Mouse (Mus musculus): Measurements from ENCODE around the gene Cilp2. TPM values are rescaled to one million over a fixed set of nuclear protein-coding genes. Genes with fewer than 3 reads are reported as not detected.

Gene Cilp2
- 0.48 and 0.56 TPM in 2 replicates for polyA plus RNA-seq (2014; fragmentation: Nextera tagmentation; extraction: Ambion mirVana)

DNA sequence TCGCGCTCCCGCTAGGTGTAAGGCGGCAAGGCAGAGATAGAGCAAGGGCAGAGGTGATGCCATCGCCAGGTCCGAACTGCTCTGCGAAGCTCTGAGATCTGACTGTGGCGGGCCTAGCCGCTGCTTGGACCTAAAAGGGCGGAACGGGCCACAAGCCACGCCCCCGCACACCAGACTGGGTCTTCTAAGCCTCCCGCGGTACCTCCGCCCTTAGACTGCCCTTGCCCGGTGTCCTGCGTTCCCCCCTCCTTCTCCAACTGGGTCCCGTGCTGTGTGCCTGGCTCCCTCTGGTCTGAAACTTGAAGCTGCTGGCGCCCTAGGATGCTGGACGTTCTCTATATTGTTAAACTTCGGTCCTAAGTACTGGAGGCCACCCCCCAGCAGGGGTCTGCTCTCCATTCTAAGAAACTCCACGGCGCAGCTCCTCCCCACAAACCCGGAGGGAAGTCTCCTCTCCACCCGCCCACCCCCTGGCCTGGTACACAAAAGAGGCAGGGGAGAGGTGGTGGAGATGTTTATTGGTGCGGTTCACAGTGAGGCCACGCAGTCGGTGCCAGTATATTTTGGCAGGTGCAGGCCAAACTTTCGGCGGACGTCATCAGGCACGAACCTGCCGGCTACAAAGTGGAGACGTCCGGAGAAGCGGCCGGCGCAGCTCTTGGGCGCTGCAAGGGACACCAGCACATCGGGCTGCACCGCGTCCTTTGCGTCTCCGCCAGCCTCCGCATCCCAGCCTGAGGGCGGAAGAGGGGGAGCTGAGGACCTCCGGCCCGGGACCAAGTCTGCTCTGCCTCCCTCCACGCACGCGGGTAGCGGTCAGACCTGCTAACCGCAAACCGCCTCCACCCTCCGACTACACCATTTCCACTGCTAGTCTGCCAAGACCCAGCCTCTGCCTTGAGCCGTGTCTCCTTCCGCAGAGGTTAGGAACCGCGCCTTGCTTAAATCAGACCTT lies at the start of gene Cilp2:
Gene Cilp2 (minus strand): TSS at position 399 of the 955 bp plus-strand sequence.
- DNase-seq (ENCODE audit: low spot score), result peak; percentile 43
- Histone ChIP-seq H3K9me3 (ENCODE audit: control insufficient read depth, low read length) (no peaks in the 10 kb centered on the region), H3K27ac (ENCODE audit: low read depth, low read length) (no peak within 1 kb of the TSS), H3K9ac (ENCODE audit: low read depth, low read length) (no peak within 1 kb of the TSS), H3K4me2 (peak within 1 kb of the TSS; percentile 41), H3K36me3 (ENCODE audit: control insufficient read depth, insufficient read depth, low read length) (no peaks in the 10 kb centered on the region), H3K4me1 (replicated peaks; ENCODE audit: control insufficient read depth, insufficient read depth, low read length) (peaks cover 11% of the 10 kb centered on the region), H3K4me3 (ENCODE audit: low read depth, low read length) (peak within 1 kb of the TSS; percentile 27), H3K27me3 (replicated peaks; ENCODE audit: control insufficient read depth, insufficient read depth, low read length) (peaks cover 86% of the 10 kb centered on the region)
- WGBS, result 2% methylated on average over 60 of the region's 60 CpGs
- no peak for ATAC-seq (replicated peaks; ENCODE audit: low FRiP score)

DNA sequence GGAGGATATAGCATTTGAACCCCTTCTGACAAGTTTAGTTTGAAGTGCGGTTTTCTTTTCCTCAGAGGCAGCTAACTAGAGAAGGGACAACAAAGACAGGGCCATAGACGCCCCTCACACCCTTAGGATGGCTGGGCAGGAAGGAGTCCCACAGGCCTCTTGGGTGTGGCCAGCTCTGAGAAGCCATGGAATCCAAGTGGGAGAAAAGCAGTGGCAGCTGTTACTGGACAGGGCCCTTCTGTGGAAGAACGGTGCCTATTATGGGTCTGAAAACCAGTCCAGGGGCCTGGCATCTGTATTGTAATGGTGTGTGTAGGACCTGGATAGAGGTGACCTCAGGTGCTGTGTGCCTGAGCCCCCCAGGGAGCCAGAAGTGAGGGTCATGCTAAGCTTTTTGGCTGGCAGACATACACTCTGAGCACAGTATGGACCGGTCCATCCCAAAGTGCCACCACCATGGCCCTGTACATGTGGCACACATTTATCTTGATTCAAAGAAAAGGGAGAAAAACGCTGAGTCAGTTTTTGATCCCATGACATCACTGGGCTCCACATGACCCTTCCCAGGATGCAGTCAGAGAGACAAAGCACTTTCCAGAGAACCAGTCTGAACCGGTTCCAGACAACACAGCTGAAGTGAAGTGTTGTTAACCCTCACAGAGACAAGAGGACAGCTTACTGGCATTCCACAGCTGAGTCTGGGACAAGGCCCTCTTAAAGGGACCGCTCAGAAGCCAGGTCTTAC lies 48.7 kb upstream of the Cilp2 start:
- no peaks in the 10 kb centered on the region for H3K27me3 ChIP-seq (replicated peaks; ENCODE audit: control insufficient read depth, insufficient read depth, low read length)
- peak; percentile 45; the same call in 1 of the 2 replicates for ATAC-seq (replicated peaks; ENCODE audit: low FRiP score)
- WGBS, result 76% methylated on average over 7 of the region's 7 CpGs
- peaks cover 14% of the 10 kb centered on the region for H3K36me3 ChIP-seq (ENCODE audit: control insufficient read depth, insufficient read depth, low read length)
- no peak overlapping the region for H3K27ac ChIP-seq (ENCODE audit: low read depth, low read length)
- H3K4me2 ChIP-seq, result no peak overlapping the region
- no peak for DNase-seq (ENCODE audit: low spot score)
- no peaks in the 10 kb centered on the region for H3K9me3 ChIP-seq (ENCODE audit: control insufficient read depth, low read length)
- no peak overlapping the region for H3K9ac ChIP-seq (ENCODE audit: low read depth, low read length)
- H3K4me3 ChIP-seq (ENCODE audit: low read depth, low read length), result no peak overlapping the region
- H3K4me1 ChIP-seq (replicated peaks; ENCODE audit: control insufficient read depth, insufficient read depth, low read length), result peaks cover 36% of the 10 kb centered on the region

DNA sequence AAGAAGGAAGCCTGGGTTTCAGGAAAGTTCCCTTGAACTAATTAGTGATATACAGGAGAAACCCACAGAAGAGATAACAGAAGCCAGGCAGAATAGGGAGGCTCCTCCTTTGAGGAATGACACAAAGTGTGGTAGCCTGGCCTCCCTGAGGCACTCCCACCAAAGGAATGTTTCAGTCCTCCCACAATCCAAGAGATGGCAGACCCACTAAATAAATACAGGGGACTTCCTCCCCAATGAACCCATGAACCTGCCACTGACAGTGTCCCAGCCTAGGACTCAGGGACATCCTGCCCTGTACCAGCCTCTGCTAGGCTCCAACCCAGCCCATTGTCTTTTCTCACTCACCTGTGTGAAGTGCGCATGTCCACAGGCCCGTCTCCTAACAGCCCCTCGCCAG lies 47.9 kb upstream of the Cilp2 start:
- H3K36me3 ChIP-seq (ENCODE audit: control insufficient read depth, insufficient read depth, low read length), result peaks cover 14% of the 10 kb centered on the region
- H3K27me3 ChIP-seq (replicated peaks; ENCODE audit: control insufficient read depth, insufficient read depth, low read length), result no peaks in the 10 kb centered on the region
- no peak for ATAC-seq (replicated peaks; ENCODE audit: low FRiP score)
- H3K9ac ChIP-seq (ENCODE audit: low read depth, low read length), result no peak overlapping the region
- no peaks in the 10 kb centered on the region for H3K9me3 ChIP-seq (ENCODE audit: control insufficient read depth, low read length)
- H3K27ac ChIP-seq (ENCODE audit: low read depth, low read length), result no peak overlapping the region
- H3K4me3 ChIP-seq (ENCODE audit: low read depth, low read length), result no peak overlapping the region
- WGBS, result 83% methylated on average over 3 of the region's 3 CpGs
- peaks cover 34% of the 10 kb centered on the region for H3K4me1 ChIP-seq (replicated peaks; ENCODE audit: control insufficient read depth, insufficient read depth, low read length)
- no peak for DNase-seq (ENCODE audit: low spot score)
- no peak overlapping the region for H3K4me2 ChIP-seq

DNA sequence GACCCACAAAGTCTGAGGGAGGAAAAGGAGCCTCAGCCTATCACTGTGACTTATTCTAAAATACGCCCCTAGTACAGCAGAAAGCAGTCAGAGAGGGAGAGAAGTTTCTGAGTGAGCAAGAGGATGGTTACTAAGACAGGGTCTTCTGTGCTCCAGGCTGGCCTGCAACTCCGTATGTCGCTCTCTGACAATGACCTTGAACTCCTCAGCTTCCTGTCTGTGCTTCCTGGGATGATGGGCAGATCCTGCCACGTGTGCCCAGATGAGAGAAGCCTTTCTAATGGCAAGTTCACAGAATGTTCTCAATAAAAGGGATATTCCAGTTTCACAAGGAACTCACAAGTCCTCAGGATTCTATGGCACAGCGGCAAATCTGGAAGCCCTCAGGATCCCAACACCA lies 47.1 kb upstream of the Cilp2 start:
- Histone ChIP-seq H3K36me3 (ENCODE audit: control insufficient read depth, insufficient read depth, low read length) (peaks cover 14% of the 10 kb centered on the region), H3K27ac (ENCODE audit: low read depth, low read length) (no peak overlapping the region), H3K9me3 (ENCODE audit: control insufficient read depth, low read length) (no peaks in the 10 kb centered on the region), H3K4me2 (no peak overlapping the region), H3K27me3 (replicated peaks; ENCODE audit: control insufficient read depth, insufficient read depth, low read length) (no peaks in the 10 kb centered on the region), H3K9ac (ENCODE audit: low read depth, low read length) (no peak overlapping the region), H3K4me1 (replicated peaks; ENCODE audit: control insufficient read depth, insufficient read depth, low read length) (peaks cover 25% of the 10 kb centered on the region), H3K4me3 (ENCODE audit: low read depth, low read length) (no peak overlapping the region)
- ATAC-seq (replicated peaks; ENCODE audit: low FRiP score) (no peak), DNase-seq (ENCODE audit: low spot score) (no peak)
- 73% methylated on average over 5 of the region's 5 CpGs for WGBS

DNA sequence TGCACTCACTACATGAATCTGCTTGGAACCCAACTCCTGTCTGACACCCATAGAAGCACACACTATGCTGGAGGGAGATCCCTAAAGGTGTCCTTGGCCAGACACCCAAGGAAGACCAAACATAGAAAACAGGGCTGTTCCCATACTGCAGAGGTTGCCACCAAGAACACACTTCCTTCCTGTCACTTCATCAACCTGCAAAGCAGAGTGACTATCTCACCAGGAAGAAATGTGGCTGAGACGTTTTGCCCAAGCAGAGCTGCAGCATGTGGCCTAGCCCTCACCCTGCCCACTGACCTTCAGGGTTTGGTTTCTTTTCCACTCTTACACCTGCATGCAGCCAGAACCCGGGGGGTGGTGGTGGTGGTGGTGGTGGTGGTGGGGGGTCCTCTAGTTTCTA lies 46.3 kb upstream of the Cilp2 start:
- peaks cover 22% of the 10 kb centered on the region for H3K4me1 ChIP-seq (replicated peaks; ENCODE audit: control insufficient read depth, insufficient read depth, low read length)
- WGBS, result 49% methylated on average over 2 of the region's 2 CpGs
- ATAC-seq (replicated peaks; ENCODE audit: low FRiP score), result no peak

DNA sequence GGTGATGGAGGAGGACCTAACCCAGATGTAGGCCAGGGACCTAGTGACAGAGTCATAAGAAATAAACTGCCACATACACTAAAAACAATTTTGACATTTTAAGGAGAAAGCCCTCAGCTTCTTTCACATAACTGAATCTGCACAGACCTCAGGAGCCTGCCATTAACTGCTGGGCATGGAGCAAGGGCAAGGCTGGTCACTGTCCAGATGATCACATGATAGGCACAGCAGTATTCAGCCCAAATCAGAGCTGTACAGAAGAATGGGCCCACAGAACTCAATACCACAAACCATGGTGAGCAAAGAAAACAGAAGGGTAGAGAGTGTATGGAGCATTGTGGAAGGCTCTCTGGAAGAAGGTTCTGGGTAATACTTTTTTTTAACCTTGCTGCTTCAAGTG lies 39.4 kb upstream of the Cilp2 start:
- peaks cover 11% of the 10 kb centered on the region; the same call in 1 of the 2 replicates for H3K36me3 ChIP-seq (ENCODE audit: control insufficient read depth, insufficient read depth, low read length)
- ATAC-seq (replicated peaks; ENCODE audit: low FRiP score) (no peak), DNase-seq (ENCODE audit: low spot score) (no peak)
- H3K27me3 ChIP-seq (replicated peaks; ENCODE audit: control insufficient read depth, insufficient read depth, low read length), result no peaks in the 10 kb centered on the region
- H3K9me3 ChIP-seq (ENCODE audit: control insufficient read depth, low read length), result no peaks in the 10 kb centered on the region
- no peak overlapping the region for H3K9ac ChIP-seq (ENCODE audit: low read depth, low read length)
- no peak overlapping the region for H3K27ac ChIP-seq (ENCODE audit: low read depth, low read length)
- no peak overlapping the region for H3K4me3 ChIP-seq (ENCODE audit: low read depth, low read length)
- no peak overlapping the region for H3K4me2 ChIP-seq
- H3K4me1 ChIP-seq (replicated peaks; ENCODE audit: control insufficient read depth, insufficient read depth, low read length), result peaks cover 18% of the 10 kb centered on the region

More for the DNA sequence above, 46.3 kb upstream of the Cilp2 start:
- Histone ChIP-seq H3K27me3 (replicated peaks; ENCODE audit: control insufficient read depth, insufficient read depth, low read length) (no peaks in the 10 kb centered on the region), H3K36me3 (ENCODE audit: control insufficient read depth, insufficient read depth, low read length) (peaks cover 14% of the 10 kb centered on the region), H3K27ac (ENCODE audit: low read depth, low read length) (no peak overlapping the region), H3K4me2 (no peak overlapping the region), H3K9me3 (ENCODE audit: control insufficient read depth, low read length) (no peaks in the 10 kb centered on the region), H3K9ac (ENCODE audit: low read depth, low read length) (no peak overlapping the region; the same call in 1 of the 2 replicates), H3K4me3 (ENCODE audit: low read depth, low read length) (no peak overlapping the region)
- no peak for DNase-seq (ENCODE audit: low spot score)

DNA sequence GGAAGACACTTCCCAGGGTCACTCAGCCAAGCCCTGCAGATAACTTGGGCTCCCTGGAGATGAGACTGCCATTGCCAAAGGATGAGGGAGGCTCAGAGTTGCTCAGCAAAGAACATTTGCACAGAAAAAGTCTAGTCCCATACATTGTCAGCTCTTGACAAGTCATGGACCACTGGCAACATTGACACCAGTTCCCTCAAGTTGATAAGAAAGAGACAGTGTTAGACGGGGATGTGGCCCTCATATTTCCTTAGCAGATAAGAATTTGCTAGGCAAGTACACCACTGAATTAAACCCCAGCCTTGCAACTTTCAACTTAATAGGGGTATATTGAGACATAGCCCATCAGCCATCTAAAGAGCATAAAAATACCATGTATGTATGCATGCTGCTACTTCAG lies 36.5 kb upstream of the Cilp2 start:
- Histone ChIP-seq H3K27me3 (replicated peaks; ENCODE audit: control insufficient read depth, insufficient read depth, low read length) (no peaks in the 10 kb centered on the region), H3K4me3 (ENCODE audit: low read depth, low read length) (no peak overlapping the region), H3K36me3 (ENCODE audit: control insufficient read depth, insufficient read depth, low read length) (peaks cover 11% of the 10 kb centered on the region; the same call in 1 of the 2 replicates), H3K4me1 (replicated peaks; ENCODE audit: control insufficient read depth, insufficient read depth, low read length) (peaks cover 45% of the 10 kb centered on the region), H3K4me2 (0 out of 2 replicates have a peak overlapping the region, but pooled peaks have one; percentile 18), H3K9me3 (ENCODE audit: control insufficient read depth, low read length) (no peaks in the 10 kb centered on the region), H3K9ac (ENCODE audit: low read depth, low read length) (no peak overlapping the region), H3K27ac (ENCODE audit: low read depth, low read length) (no peak overlapping the region)
- DNase-seq (ENCODE audit: low spot score) (no peak), ATAC-seq (replicated peaks; ENCODE audit: low FRiP score) (peak; percentile 64)
- WGBS, result 28% methylated on average over 1 of the region's 1 CpGs

DNA sequence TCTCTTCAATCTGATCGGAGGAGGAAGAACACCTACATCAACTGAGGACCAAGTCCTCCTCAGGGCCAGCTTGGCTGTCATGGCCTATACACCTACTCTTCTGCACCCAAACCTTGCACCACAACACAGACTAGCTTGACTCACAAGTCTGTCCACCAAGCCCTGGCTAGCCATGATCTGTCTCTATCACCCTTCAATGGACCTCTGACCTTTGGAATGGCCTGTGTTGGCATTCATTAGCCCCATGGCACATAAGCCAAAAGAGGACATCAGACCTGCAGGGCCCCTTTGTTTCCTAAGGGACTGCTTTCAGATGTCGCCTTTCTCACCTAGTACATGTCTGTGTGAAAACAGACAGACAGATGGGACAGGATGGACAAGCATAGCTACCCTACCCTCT lies 33.7 kb upstream of the Cilp2 start:
- Histone ChIP-seq H3K4me2 (peak overlapping the region; percentile 43), H3K27me3 (replicated peaks; ENCODE audit: control insufficient read depth, insufficient read depth, low read length) (no peaks in the 10 kb centered on the region), H3K9me3 (ENCODE audit: control insufficient read depth, low read length) (no peaks in the 10 kb centered on the region), H3K9ac (ENCODE audit: low read depth, low read length) (0 out of 2 replicates have a peak overlapping the region, but pooled peaks have one; percentile 2), H3K4me1 (replicated peaks; ENCODE audit: control insufficient read depth, insufficient read depth, low read length) (peaks cover 49% of the 10 kb centered on the region), H3K27ac (ENCODE audit: low read depth, low read length) (peak overlapping the region; percentile 52), H3K36me3 (ENCODE audit: control insufficient read depth, insufficient read depth, low read length) (peaks cover 13% of the 10 kb centered on the region), H3K4me3 (ENCODE audit: low read depth, low read length) (no peak overlapping the region)
- no peak for ATAC-seq (replicated peaks; ENCODE audit: low FRiP score)
- WGBS, result 88% methylated on average over 2 of the region's 2 CpGs
- DNase-seq (ENCODE audit: low spot score), result no peak
